Mouse (Mus musculus) kidney, adult 8-10 months (tissue): ENCODE data around the gene Bpifa2.

Experiments
- DNase-seq, 2 experiments: peaks; one replicate each; pipeline ENCODE4 v3.0.0; 2022

Bpifa2 gene

GRCm38 (mm10) chr2:154007965-154008364, at the start of gene Bpifa2:
Bpifa2 (plus strand) TSS chr2:154008265.
- no peak for DNase-seq

DNA sequence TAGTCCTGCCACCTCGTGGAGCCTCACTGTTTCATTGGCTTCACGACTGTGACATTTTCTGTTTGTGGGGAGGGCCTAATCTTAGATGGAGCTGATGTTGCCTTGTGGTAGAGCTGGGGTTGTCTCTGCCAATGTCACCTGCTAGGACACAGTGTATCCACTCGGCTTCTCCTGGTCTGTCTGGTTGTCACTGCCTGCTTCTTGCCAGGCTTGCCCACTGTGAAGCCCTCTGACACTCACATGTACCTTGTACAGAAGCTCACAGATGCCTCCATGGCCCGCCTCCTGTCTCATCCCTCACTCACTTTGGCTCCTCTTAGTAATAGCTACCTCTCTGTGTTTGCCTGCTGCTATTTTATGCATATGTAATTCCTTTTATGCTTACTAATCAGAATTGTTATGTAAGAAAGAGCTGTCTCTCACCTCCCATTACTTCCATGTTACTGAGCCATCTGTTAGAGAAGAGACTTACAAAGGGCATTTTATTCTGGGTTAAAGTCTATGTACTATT, 45.2 kb upstream of the Bpifa2 start:
- no peak for DNase-seq

DNA sequence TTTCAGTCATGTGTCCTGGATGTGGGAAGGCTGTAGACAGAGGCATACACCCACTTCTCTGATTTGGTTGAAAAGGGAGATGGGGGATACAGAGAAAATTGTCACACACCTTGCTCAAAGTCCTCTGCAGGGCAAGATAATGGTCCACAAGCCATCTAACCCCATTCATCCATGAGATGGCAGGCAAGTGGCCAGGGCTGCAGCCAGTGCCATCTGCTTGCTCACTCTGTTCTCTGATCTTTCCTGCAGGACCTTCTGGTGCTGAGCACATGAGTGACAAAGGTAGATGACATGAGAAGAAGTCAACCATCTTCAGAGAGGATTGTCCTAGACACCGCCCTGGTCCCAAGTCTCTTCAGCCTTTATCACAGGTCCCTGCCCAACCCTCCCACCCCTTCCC, 44.7 kb upstream of the Bpifa2 start:
- DNase-seq, result no peak

DNA sequence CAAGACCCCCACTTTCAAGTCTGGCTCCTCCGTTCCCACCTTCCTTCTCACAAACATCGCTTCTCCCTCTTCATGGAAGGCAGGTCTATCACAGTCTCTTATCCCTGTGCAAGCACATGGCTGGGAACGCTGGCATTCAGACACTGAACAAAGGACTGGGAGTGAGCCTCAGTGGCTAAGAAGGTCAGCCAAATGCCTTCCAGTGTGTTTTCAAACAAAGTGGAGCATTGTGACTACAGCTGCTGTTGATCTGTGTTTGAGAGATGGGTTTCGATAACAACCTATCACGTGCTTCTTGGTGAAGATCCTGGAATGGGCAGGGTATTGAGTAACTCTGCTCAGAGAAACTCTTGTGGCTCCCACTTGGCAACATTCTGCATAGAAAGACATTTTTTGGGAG, 37.8 kb upstream of the Bpifa2 start:
- DNase-seq, result no peak

DNA sequence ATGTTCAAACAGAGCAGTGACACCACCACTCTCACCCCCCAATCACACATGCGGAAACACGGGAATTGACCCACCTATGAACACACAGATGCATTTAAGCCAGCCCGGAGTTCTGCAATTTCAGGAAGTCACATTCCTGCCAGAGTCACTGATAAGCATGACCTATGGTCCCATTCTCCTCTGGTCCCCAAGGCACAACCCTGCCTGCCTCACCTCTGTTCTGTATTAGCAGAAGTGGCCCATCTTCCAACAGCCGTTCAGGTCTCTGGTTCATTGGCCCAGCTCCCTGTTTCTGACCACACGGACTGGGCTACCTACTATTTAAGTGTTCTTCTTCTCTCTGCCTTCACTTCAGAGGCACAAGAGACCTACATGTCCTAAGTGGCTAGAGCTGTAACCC, 33.5 kb upstream of the Bpifa2 start, which contains the start of gene Bpifa6:
TSS of gene Bpifa6 (plus strand) at position 364 of the 400 bp plus-strand sequence.
- no peak for DNase-seq

DNA sequence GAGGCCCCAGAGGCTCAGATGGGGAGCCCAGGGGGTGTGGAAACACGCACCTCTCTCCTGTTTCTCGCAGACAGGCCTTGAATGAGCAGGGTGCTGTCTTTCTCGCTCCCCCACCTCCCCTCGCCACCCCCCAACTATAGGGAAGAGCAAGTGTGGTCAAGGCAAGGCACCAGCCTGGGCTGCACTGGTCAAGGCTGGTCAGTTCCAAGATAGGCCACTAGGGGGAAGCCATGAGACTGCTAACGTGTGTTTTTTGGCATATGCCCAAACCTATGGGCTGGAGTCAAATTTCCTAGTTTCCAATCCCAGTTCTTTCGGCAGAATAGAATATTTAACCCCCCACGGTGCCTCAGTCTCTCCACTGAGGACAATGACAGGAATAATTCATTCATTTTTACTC, 12.3 kb upstream of the Bpifa2 start:
- peak; percentile 54 to 82 for DNase-seq

DNA sequence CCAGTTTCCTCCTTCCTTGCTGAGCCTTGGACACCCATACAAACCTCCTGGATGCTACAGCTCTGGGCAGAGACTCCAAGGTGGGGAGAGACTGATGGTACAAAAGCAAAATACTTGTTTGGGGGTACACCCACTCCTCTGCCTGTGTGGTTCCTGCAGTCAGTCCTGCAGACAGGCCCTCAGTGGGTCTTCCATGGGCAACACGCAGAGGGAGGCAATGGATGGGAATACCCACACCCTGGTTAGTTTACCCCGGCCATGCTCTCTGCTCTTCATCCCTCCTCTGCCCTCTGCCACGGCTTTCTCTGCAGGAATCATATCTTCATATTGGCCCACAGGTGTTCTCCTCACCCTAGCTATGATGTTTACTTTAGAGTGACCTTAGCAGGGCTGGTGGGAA, 7.6 kb upstream of the Bpifa2 start:
- no peak for DNase-seq

DNA sequence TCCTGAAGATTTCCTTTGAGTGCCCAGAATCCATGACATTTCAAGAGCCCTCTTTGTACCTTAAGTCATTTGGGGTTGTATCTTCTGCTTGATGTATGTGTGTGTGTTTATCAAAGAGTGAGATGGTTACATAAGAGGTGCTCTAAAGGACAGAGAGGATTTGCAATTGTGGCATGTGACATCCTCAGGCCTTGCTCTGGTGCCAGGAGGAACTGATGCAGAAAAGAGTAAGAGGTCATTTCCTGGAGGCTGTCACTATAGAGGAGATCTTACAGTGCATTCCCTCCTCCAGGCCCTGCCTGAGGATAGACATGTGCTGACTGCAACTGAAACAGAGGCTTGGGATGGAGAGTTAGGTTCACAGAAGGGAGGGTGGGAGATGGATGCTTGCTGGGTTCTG, 7.0 kb upstream of the Bpifa2 start:
- DNase-seq, result peak in 1 of 2 experiments; percentile 9

DNA sequence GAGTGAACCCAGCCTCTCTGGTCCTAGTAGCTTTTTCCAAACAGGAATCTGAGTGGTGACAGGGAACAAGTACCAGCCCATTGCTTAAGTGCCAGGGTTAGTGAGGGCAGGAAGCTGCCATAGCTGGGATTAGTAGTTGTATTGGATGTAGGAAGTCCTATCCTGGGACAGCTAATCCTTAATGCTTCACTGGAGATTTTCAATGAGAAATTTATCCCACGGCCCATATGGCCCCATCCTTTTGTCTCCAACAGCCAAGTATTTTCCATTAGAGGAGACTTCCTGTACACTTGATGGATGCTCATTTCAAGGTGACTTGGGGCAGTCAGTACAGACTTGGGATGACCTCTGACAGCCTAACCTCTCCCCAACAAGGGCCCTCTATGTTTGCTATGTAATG, 3.6 kb upstream of the Bpifa2 start:
- no peak for DNase-seq

GRCm38 (mm10) chr2:154005094-154005493, 3.0 kb upstream of the Bpifa2 start:
- no peak for DNase-seq

GRCm38 (mm10) chr2:154005734-154006133, 2.3 kb upstream of the Bpifa2 start:
- no peak for DNase-seq

GRCm38 (mm10) chr2:154006331-154006730, 1.7 kb upstream of the Bpifa2 start:
- no peak for DNase-seq

GRCm38 (mm10) chr2:154007381-154007780, 684 bp upstream of the Bpifa2 start:
- DNase-seq, result no peak

- peak; percentile 56 to 67 for DNase-seq
Observed at GRCm38 (mm10) chr2:154017990-154018389, 9.9 kb downstream of the Bpifa2 start.

- peak; percentile 31 to 42 for DNase-seq
Observed at GRCm38 (mm10) chr2:154024676-154025075, 16.6 kb downstream of the Bpifa2 start.

DNA sequence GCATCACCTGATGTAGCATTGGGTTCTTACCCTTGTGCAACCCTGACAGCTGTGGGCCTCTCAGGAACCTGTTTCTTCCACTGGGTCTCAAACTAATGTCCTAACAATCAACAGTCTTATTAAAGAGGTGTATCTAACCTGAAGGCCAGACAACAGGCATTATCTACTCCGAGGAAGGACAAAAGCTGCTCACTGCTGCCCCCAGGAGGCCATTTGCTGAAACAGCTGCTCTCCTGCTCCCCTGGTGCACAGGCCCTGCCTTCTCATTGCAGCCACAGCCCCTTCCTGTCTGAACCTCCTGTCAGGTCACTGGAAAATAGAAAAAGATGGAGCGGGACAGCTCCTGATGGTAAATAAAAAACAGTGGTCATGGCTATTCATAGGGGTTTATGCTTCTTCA, 30.9 kb downstream of the Bpifa2 start:
- DNase-seq, result peak; percentile 4 to 45

- no peak for DNase-seq
Observed at GRCm38 (mm10) chr2:154044743-154045142, 36.7 kb downstream of the Bpifa2 start.

GRCm38 (mm10) chr2:154058690-154059089, 50.6 kb downstream of the Bpifa2 start:
- DNase-seq, result peak in 1 of 2 experiments; percentile 17
